Mouse (Mus musculus) 416B (cell line): ENCODE measurements around the gene 3830406C13Rik.
A peak's percentile ranks its signal among the peaks of the same experiment; 100 is the strongest.

Experiments
- DNase-seq: peaks from one replicate; pipeline ENCODE4 v3.0.0; 2011; ENCODE audit warnings: low read depth

3830406C13Rik gene

DNA sequence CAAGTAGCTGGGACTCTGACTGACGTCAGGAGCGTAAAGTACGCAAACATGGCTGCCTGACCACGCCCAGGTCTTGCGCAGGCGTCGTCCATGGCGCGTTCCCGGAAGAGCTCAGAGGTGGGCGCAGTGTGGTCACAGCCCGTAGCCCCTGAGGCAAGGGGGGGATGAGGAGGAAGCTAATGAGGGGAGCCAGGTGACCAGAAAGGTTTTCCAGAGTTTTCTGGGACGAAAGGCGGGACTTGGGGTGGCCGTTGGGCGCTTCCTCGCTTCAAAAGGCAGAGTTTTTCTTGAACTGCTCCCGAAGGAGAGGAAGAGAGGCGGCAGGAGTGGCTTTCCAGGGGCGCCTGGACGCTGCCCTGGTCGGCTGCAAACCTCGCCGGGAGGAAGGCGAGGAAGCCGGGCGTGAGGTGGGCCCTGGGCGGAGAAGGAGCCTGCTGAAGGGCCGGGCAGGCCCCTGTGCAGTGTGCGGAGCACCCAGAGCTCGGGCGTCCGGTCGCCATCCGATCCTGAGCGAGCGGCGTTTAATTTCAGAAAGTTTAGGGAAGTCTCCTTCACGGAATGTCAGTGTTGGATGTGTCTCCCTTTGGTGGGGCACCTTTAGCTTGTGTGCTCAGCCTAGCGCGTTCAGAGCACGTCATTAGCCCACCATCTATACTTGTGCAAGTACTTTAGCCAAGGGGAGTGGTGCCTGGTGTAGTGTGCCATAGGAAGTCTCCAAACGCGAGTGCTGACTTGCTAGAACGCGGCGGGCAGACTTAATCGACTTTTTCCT lies at the start of gene 3830406C13Rik:
3830406C13Rik (plus strand) TSS at position 33 of the 772 bp plus-strand sequence.
- DNase-seq: peak; percentile 90

DNA sequence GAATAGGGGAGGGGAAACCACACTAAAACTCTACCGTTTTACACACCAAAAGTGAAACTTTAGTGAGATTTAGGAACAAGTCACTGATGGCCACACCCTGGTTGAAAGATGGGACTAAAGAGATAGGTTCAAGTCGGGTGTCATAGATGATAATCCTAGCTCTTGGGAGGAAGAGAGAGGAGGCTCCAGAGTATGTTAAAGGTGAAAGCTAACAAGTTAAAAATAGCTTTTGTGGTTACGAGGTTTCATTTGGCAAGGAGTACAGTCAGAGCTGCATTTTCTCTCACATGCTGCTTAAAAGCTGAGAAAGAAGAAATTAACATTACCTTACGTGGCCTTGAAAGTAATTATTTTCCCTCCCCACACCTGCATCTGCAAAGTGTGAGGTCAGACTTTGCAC lies 40.2 kb upstream of the 3830406C13Rik start:
- peak; percentile 3 for DNase-seq

DNA sequence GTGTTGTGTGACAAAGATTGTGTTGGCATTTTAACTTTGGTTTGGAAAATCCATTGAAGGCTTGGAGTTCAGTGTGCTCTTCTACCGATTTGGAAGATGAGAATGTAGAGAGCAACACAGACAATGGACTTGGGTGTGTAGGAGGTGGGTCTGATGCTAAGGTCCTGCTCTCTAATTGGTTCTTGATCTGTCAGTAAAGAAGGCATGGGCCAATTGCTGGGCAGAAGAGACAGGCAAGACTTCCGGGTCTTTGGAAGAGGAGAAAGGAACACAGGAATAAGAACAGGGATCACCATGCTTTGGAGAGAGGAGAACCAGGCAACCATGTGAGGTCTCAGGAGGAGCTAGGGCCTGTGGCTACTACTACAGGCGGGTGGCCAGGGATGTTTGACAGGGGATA lies 7.9 kb upstream of the 3830406C13Rik start:
- no peak for DNase-seq

DNA sequence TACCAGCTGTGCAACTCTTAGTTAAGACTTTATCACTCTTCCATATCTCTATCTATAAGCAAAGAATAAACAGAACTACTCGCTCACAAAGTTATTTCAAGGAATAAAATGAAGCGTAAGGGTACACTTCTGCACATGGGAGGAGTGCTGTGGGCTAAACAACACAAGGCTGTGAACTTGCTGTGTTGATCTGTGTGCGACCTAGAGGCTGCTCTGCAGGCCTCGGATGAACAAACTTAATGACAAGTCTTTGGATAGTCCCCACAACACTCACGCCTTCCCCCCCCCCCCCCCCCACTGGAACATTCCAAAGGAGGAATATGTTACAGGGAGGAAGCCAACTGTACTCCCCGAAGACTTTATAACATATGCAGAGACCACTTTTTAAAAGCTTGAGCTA lies 332 bp upstream of the 3830406C13Rik start, which contains the start of gene Gm49355:
Gm49355 (plus strand) TSS at position 336 of the 400 bp plus-strand sequence.
- no peak for DNase-seq

DNA sequence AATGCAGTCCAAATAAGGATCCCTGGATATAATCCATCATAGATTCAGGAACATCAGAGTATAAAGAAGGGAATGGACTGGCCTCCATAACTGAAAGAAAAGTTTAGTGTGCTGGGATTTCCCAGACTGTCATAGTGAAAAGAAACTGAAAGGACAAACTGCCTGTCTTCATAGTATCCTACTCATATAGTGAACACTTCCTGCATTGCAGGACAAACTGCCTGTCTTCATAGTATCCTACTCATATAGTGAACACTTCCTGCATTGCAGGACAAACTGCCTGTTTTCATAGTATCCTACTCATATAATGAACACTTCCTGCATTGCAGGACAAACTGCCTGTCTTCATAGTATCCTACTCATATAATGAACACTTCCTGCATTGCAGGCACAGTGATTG lies 5.8 kb downstream of the 3830406C13Rik start:
- peak; percentile 13 for DNase-seq

DNA sequence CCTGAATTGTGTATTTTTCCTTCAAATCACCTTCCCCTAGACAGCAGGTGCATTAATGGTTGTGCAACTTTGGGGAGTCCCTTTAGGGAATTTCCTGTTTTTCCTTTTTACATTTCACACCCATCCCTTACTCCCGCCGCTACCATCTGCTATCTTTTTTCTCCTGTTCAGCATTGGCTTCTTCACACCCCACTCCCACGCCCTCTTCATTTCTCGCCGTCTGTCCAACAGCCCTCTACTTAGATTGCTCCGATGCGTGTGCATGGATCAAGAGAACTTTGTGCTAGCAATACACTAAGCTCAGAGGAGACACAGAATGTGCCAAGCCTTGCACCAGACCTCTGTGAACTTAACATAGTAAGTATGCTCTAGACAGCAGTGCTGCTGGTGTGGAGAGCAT lies 12.4 kb downstream of the 3830406C13Rik start:
- no peak for DNase-seq

DNA sequence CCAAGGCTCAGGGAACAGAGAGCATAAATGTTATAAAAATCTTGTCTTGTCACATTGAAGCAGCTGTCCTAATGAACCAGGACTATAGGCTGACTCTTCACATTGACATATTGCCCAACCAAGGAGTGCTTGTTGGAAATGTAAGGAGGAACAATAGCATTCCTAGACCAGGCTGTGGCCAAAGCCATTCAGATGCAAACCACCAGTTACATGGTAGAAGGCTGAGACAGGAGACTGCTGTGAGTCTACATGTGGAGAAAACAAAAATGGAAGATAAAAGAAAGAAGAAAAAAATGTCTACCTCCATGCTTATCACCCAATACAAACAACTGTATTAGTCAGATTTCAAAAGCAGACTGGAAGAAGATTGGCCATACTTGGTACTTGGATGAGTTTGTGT lies 15.2 kb downstream of the 3830406C13Rik start:
- no peak for DNase-seq

DNA sequence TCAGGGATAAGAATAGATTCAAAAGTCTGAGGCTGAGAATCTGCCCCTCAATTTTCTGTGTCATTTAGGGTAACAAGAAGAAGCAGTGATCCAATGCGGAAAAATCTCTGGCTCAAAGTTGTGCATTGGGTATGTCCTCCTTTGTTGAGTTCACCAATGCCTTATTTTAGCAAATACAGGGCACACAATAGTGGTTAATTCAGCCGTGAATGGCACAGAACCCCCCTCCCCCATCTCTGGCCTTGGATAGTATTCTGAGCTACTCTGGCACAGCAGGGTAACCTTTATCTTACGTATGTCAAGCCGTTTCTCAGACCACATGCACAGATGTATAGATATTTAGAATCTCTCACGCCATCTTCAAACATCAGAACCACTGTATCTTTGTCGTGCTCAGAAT lies 15.7 kb downstream of the 3830406C13Rik start:
- no peak for DNase-seq

DNA sequence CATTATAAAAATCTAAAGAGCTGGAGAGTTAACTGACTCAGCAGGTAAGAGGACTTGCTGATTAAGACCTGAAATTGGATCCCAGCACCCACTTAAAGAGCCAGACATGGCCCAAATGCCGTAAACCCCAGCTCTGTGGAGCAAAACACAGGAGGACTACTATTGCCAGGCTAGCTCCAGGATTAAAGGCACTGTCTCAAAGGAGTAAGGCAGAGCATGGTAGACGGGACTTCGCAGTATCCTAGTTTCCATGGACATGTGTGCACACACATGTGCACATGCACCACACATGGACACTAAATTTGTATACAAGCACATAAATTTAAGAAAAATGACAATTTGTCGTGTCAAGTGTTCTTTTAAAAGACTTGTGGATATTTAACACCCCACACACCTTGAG lies 16.3 kb downstream of the 3830406C13Rik start:
- DNase-seq: no peak

- DNase-seq: no peak
Observed at GRCm38 (mm10) chr14:12300677-12301076, 16.7 kb downstream of the 3830406C13Rik start.

DNA sequence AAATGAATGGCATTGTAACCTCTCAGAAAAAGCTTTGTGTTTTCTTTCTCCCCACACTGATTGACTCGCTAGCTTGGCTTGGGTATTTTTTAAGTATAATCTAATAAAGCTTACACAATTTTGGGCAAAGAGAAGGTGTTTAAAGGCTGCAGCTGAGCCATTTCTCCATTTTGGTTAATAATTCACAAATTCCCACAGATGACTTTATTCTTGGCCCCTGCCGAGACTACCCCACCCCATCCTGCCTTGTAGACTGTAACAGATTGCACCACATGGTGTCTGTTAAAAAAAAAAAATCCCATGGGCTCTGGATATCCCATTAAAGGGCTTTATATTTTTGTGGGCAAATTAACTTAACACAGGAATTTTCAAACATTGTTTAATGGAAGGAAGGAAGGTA lies 19.1 kb downstream of the 3830406C13Rik start:
- no peak for DNase-seq

DNA sequence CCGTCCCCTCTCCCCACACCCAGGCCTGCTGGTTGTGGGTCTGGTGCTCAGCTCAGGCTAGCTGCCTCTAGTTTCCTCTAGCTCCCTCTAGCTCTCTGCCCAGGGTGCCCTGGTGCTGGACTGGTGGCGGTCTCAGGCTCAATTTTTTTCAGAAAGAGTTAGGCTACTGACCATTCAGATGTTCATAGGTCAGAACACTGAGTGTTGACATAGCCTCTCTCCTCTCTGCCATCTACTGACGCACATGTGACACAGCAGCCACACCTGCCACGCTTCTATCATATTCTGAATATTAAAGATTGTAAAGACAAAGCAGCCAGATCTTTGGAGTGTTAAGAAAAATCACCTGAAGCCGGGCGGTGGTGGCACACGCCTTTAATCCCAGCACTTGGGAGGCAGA lies 49.6 kb downstream of the 3830406C13Rik start:
- DNase-seq: peak; percentile 19

- no peak for DNase-seq
Observed at GRCm38 (mm10) chr14:12334925-12335324, 51.0 kb downstream of the 3830406C13Rik start.

GRCm38 (mm10) chr14:12337421-12337997 lies 53.5 kb downstream of the 3830406C13Rik start:
- DNase-seq: no peak

- no peak for DNase-seq
Observed at GRCm38 (mm10) chr14:12337998-12338809, 54.2 kb downstream of the 3830406C13Rik start.

DNA sequence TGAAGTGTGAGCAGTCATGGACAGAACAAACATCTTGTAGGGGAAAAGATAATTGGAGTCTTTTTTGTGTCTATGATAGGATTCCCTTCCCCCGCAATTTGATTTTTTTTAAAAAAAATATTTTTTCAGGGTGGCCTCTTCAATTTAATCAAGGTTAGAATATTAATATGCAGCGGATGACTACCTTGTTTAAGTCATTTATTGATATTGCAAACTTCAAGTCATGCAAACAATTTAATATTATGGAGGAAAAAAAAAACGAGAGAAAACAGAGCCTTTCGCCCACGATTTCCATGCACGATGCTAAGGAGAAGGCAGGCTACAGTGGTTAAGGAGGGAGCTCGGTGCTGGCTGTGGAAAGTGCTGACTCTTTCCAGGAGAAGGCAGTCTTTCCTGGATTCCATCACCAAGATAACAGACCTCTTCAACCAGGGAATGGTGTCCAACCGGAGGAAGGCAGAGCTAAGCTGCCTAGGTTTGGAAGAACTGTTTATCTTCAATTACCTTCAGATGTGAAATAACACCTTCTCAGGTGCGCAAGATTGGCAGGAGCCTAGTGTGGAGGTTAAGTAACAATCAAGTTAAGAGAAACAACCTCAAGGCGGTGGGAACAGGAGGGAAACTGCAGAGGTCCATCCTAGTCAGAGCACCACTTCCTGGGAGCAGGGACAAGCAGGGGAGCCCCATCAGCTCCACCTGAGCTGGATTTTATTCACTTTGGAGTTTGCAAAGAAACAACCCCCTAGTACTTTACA lies 55.0 kb downstream of the 3830406C13Rik start:
- no peak for DNase-seq

DNA sequence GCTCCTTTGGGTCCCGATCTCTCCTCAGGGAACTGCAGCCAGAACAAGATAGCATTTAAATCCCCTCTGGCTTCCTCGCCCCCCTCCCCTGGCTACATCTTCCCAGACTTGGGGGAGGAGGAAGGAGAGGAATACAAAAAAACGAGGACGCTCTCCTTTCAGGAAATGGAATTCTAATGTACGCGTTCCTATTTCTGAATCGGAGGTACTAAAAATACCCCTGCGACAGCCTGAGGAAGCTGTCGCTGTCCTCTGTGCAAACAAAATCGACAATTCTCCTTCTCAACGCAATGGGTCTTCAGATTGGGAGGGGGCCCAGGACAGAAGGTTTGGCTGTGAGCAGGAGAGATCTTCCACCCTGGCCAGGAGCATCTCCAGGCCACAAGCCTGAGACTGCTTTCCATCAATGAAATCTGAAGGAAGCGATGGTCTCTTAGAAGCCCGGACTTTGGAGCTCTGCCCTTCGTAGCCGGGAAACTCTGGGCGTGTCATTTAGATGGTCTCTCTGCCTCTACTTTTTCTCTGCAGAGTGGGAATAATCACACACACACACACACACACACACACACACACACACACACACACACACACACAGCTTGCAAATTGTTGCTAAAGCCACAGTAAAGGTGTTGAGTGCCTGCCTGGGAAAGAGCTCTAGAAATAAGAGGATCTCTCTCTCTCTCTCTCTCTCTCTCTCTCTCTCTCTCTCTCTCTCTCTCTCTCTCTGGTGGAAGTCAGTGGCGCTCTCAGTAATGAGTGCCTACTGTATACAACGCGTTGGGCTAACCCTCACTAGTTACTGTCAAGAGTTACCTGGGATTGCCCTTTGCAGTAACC lies 56.5 kb downstream of the 3830406C13Rik start:
- no peak for DNase-seq

DNA sequence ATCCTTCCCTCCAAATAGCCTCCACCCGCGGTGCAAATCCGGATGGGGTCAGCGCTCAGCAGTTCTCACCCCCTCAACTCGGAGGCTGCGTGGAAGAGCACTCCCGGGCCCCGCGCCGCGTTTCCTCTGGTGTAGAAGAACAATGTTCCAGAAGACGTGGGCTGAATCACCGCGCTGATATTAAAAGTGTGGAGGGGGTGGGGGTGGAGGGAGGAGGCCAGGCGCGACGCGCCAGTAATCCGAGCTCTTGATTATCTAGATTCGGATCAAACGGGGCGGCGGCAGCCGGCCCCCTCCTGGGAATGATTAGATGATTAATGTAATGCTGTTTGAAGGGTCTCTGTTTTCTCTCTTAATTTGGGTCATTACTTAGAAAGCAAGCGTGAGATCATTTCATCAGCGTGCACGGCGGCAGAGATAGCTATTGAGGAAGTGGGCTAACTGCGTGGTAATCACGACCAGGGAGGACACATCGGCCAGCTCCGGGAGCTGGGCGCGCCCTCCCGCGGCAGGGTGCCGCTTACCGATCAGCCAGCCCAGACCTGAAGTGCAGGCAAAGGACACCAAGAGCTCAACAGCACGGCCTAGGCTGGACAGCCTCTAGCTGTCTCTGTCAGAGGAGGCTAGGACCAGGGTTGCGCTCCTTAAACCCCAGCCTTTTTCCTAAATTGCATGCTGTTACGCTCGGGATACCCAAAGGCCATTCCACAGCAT lies 57.3 kb downstream of the 3830406C13Rik start:
- DNase-seq: no peak

DNA sequence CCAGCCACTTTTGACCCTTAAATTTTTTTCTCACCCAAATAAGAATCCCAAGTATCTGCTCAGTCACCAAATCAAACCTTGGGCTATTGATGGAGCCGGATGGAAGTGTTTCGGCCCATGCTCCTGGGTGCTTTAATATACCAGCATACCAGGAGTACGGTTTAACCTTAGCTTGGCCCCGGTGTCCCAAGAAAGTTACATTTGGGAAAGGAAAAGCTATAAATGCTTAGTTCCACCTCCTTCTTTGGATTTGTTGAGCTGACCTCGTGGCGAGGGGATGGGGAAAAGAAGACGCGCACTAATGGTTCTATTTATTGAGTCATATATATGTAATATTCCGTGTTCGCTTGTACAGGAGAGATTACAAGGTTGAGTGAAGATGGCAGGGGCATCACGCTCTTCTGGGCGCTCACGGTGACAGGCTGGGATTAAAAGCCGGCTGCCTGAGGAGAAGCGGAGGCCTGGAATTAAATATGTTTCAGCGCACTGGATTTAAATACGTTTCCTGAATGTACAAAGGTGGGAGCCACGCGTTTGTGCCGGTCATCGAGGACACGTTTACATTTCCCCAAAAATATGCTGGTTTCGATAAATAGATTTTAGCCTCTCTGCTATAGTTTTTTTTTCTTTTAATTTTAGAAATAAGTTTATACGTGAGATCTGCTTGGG lies 58.0 kb downstream of the 3830406C13Rik start:
- DNase-seq: no peak
